Mouse (Mus musculus): ENCODE data around the gene Fibin.

Fibin gene

DNA sequence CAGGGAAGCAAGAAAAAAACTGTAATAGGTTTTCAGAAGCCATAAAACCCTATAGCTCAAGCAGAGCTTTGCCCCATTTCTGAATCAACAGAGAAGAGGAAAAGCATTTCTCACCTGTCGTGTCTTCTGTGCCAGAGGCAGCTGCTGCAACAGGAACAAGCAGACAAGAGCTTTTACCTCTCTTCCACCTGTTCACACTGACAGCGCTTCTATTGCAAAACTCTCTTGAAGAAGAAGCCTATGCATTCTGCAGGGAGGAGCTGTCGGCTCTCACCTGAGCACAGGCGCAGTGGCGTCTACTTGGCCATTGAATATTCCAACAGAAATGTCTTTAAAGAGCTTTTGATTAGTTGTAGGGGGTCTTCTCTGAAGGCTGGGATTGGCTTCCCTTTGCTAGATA lies 48.9 kb downstream of the Fibin start:
- DNase-seq (ENCODE audit: low read depth, low spot score) = no peak

- no peak for DNase-seq (ENCODE audit: low read depth, low spot score)
These were observed 49.6 kb downstream of the Fibin start for GRCm38 (mm10) chr2:110313305-110313824.

All from WW6 (cell line).